Mouse (Mus musculus) MEL (cell line): Measurements from ENCODE around the gene Ankrd34a. TPM values are rescaled to one million over a fixed set of nuclear protein-coding genes. Genes with fewer than 3 reads are reported as not detected.

Source experiments
- DNase-seq: peaks from one replicate; pipeline ENCODE4 v3.0.0; 2011; ENCODE audit warnings: low read depth, low spot score
- H3K27ac ChIP-seq: 2 replicates; pipeline ENCODE4 v1.5.1; 2012; ENCODE audit warnings: low read depth, mild to moderate bottlenecking, control low read depth, low read length, moderate library complexity; ENCODE audit not compliant: control insufficient read depth
- H3K27me3 ChIP-seq, 2 experiments: fragments of 150-350 bp in 1 of 2; sonication (generic) in 1 of 2; 2 replicates each; pipeline ENCODE4 v1.6.1; 2012; ENCODE audit warnings: low read length in 2 of 2, mild to moderate bottlenecking in 2 of 2, improper control_type of control experiment in 1 of 2, moderate library complexity in 1 of 2; ENCODE audit not compliant: insufficient read depth in 2 of 2, control insufficient read depth in 1 of 2
- H3K36me3 ChIP-seq, 2 experiments: 2 replicates each; pipeline ENCODE4 v1.6.1; 2012 to 2014; ENCODE audit warnings: low read length in 2 of 2, improper control_type of control experiment in 1 of 2, inconsistent platforms in 1 of 2, mild to moderate bottlenecking in 1 of 2; ENCODE audit not compliant: insufficient read depth in 2 of 2, control insufficient read depth in 1 of 2
- H3K4me1 ChIP-seq, 2 experiments: fragments of 150-350 bp in 1 of 2; sonication (generic) in 1 of 2; 2 replicates each; pipeline ENCODE4 v1.6.1; 2012; ENCODE audit warnings: low read length in 2 of 2, improper control_type of control experiment in 1 of 2, mild to moderate bottlenecking in 1 of 2; ENCODE audit not compliant: insufficient read depth in 2 of 2, control insufficient read depth in 1 of 2
- H3K4me3 ChIP-seq, 2 experiments: fragments of 150-350 bp in 1 of 2; sonication (generic) in 1 of 2; 2 replicates each; pipeline ENCODE4 v1.5.1; 2012; ENCODE audit warnings: low read depth in 2 of 2, low read length in 2 of 2, mild to moderate bottlenecking in 2 of 2, moderate library complexity in 2 of 2, control low read depth in 1 of 2, improper control_type of control experiment in 1 of 2; ENCODE audit not compliant: control insufficient read depth in 1 of 2, insufficient read depth in 1 of 2
- H3K79me2 ChIP-seq: 2 replicates; pipeline ENCODE4 v1.6.1; 2012; ENCODE audit warnings: mild to moderate bottlenecking, low read length, moderate library complexity; ENCODE audit not compliant: control insufficient read depth, poor library complexity, insufficient read depth
- H3K9ac ChIP-seq: 2 replicates; pipeline ENCODE4 v1.6.1; 2012; ENCODE audit warnings: low read depth, mild to moderate bottlenecking, control low read depth, low read length, moderate library complexity; ENCODE audit not compliant: control insufficient read depth, poor library complexity, severe bottlenecking
- H3K9me3 ChIP-seq: fragments of 150-350 bp; sonication (generic); replicated peaks from 2 replicates; pipeline ENCODE4 v1.6.1; 2012; ENCODE audit warnings: mild to moderate bottlenecking, low read length, improper control_type of control experiment, moderate library complexity; ENCODE audit not compliant: insufficient read depth
- CHD2 ChIP-seq: IDR thresholded peaks from 2 replicates; pipeline ENCODE4 v1.6.1; 2011; ENCODE audit warnings: low read length, improper control_type of control experiment
- CTCF ChIP-seq, 3 experiments: IDR thresholded peaks in 2 of 3; conservative IDR thresholded peaks in 1 of 3; 2 replicates each; pipeline ENCODE4 v1.5.1; 2011 to 2012; ENCODE audit warnings: low read length in 3 of 3, low read depth in 2 of 3, mild to moderate bottlenecking in 2 of 3, improper control_type of control experiment in 1 of 3, inconsistent platforms in 1 of 3, mixed read lengths in 1 of 3, moderate library complexity in 1 of 3; ENCODE audit not compliant: control insufficient read depth in 1 of 3, insufficient read depth in 1 of 3, poor library complexity in 1 of 3, severe bottlenecking in 1 of 3
- ELF1 ChIP-seq: IDR thresholded peaks from 2 replicates; pipeline ENCODE4 v1.6.1; 2014; ENCODE audit warnings: low read depth, mild to moderate bottlenecking, inconsistent platforms, low read length, improper control_type of control experiment, moderate library complexity
- JUND ChIP-seq: IDR thresholded peaks from 2 replicates; pipeline ENCODE4 v1.6.1; 2011; ENCODE audit warnings: low read depth, mild to moderate bottlenecking, improper control_type of control experiment, low read length
- MAFK ChIP-seq: IDR thresholded peaks from 2 replicates; pipeline ENCODE4 v1.6.1; 2011; ENCODE audit warnings: low read depth, mild to moderate bottlenecking, low read length, improper control_type of control experiment, borderline replicate concordance
- NELFE ChIP-seq: IDR thresholded peaks from 2 replicates; pipeline ENCODE4 v1.6.1; 2011; ENCODE audit warnings: low read depth, low read length, improper control_type of control experiment
- NRF1 ChIP-seq: IDR thresholded peaks from 2 replicates; pipeline ENCODE4 v1.6.1; 2014; ENCODE audit warnings: low read depth, mild to moderate bottlenecking, inconsistent platforms, low read length, improper control_type of control experiment, moderate library complexity; ENCODE audit not compliant: poor library complexity, insufficient read depth, severe bottlenecking
- POLR2A ChIP-seq, 2 experiments: IDR thresholded peaks; 2 replicates each; pipeline ENCODE4 v1.6.1; 2011 to 2012; ENCODE audit warnings: low read length in 2 of 2, mild to moderate bottlenecking in 2 of 2, control low read depth in 1 of 2, improper control_type of control experiment in 1 of 2, low read depth in 1 of 2, moderate library complexity in 1 of 2; ENCODE audit not compliant: control insufficient read depth in 1 of 2, insufficient read depth in 1 of 2, poor library complexity in 1 of 2
- POLR2AphosphoS5 ChIP-seq: IDR thresholded peaks from 2 replicates; pipeline ENCODE4 v1.6.1; 2012; ENCODE audit warnings: low read depth, borderline replicate concordance, mild to moderate bottlenecking, inconsistent platforms, low read length, moderate library complexity, mixed read lengths
- RAD21 ChIP-seq: IDR thresholded peaks from 2 replicates; pipeline ENCODE4 v1.6.1; 2011; ENCODE audit warnings: mild to moderate bottlenecking, low read depth, low read length, improper control_type of control experiment
- SIN3A ChIP-seq: IDR thresholded peaks from 2 replicates; pipeline ENCODE4 v1.6.1; 2012; ENCODE audit warnings: low read length, improper control_type of control experiment, inconsistent platforms
- USF2 ChIP-seq, 2 experiments: IDR thresholded peaks; 2 replicates each; pipeline ENCODE4 v1.6.1; 2011 to 2012; ENCODE audit warnings: improper control_type of control experiment in 2 of 2, low read length in 2 of 2, borderline replicate concordance in 1 of 2, inconsistent platforms in 1 of 2, low read depth in 1 of 2, mild to moderate bottlenecking in 1 of 2; ENCODE audit not compliant: insufficient read depth in 1 of 2
- ZC3H11A ChIP-seq: IDR thresholded peaks from 2 replicates; pipeline ENCODE4 v1.6.1; 2012; ENCODE audit warnings: low read depth, mild to moderate bottlenecking, inconsistent platforms, low read length, improper control_type of control experiment
- ZKSCAN1 ChIP-seq: IDR thresholded peaks from 2 replicates; pipeline ENCODE4 v1.6.1; 2012; ENCODE audit warnings: low read depth, mild to moderate bottlenecking, inconsistent platforms, low read length, improper control_type of control experiment, moderate library complexity
- ZMIZ1 ChIP-seq: IDR thresholded peaks from 2 replicates; pipeline ENCODE4 v1.6.1; 2012; ENCODE audit warnings: low read depth, mild to moderate bottlenecking, inconsistent platforms, low read length, improper control_type of control experiment, moderate library complexity
- ZNF384 ChIP-seq: IDR thresholded peaks from 2 replicates; pipeline ENCODE4 v1.6.1; 2012; ENCODE audit warnings: low read depth, mild to moderate bottlenecking, inconsistent platforms, low read length, improper control_type of control experiment
- polyA plus RNA-seq, 2 experiments: library from polyadenylated mRNA; stranded (reverse) in 1 of 2; unstranded in 1 of 2; fragments of >175 nt in 1 of 2; fragments of >200 nt in 1 of 2; gene quantifications; 2 replicates each; pipeline versions ENCODE4 v1.2.1 to v1.2.4; 2012; ENCODE audit warnings: low replicate concordance in 2 of 2, low read depth in 1 of 2; ENCODE audit not compliant: insufficient read length in 2 of 2, insufficient read depth in 1 of 2, missing spikeins in 1 of 2
- total RNA-seq: library from RNA; depleted of rRNA; stranded (reverse); fragments of 300-350 nt; gene quantifications from 2 replicates; pipeline ENCODE4 v1.2.3, GENCODE M21; 2012

The Ankrd34a gene
- total and polyA plus RNA-seq, 3 experiments = 0.15 to 0.78 TPM; not detected in 1

- DNase-seq = no peak
- no peak overlapping the region for H3K27ac ChIP-seq
- no peak overlapping the region for H3K9ac ChIP-seq
- no peak overlapping the region for H3K4me3 ChIP-seq
- H3K79me2 ChIP-seq = peaks cover 3% of the 10 kb centered on the region; the same call in 1 of the 2 replicates
- no peaks in the 10 kb centered on the region for H3K27me3 ChIP-seq
- peaks cover 0 to 10% of the 10 kb centered on the region in 2 experiments; a peak in 2 of 4 replicates for H3K36me3 ChIP-seq
- peaks cover 9 to 10% of the 10 kb centered on the region in 2 experiments; a peak in 3 of 4 replicates for H3K4me1 ChIP-seq
- TF ChIP-seq CTCF (IDR thresholded peaks at IDR 0.05 in 2 of 3, conservative IDR thresholded peaks at IDR 0.05 in 1 of 3; ENCODE audit: control insufficient read depth in 1 of 3, insufficient read depth in 1 of 3, low read depth in 2 of 3, low read length in 3 of 3, poor library complexity in 1 of 3, severe bottlenecking in 1 of 3) = no peak
- no peak for TF ChIP-seq NELFE
- no peak for TF ChIP-seq POLR2A (IDR thresholded peaks at IDR 0.05; ENCODE audit: control insufficient read depth in 1 of 2, insufficient read depth in 1 of 2, low read depth in 1 of 2, low read length in 2 of 2, poor library complexity in 1 of 2)
- no peak for TF ChIP-seq NRF1
- TF ChIP-seq RAD21 = no peak
- no peak for TF ChIP-seq ZKSCAN1
- TF ChIP-seq CHD2 = no peak
- TF ChIP-seq MAFK = no peak
- no peak for TF ChIP-seq ELF1
- no peak for TF ChIP-seq ZMIZ1
- no peak for TF ChIP-seq SIN3A
- TF ChIP-seq ZC3H11A = no peak
- no peak for TF ChIP-seq ZNF384
- H3K9me3 ChIP-seq = no peaks in the 10 kb centered on the region
These were observed 775 bp upstream of the Ankrd34a start for GRCm38 (mm10) chr3:96595661-96596060.

- peaks cover 11 to 14% of the 10 kb centered on the region in 2 experiments for H3K4me1 ChIP-seq
These were observed 419 bp downstream of the Ankrd34a start for GRCm38 (mm10) chr3:96596855-96597254.

DNA sequence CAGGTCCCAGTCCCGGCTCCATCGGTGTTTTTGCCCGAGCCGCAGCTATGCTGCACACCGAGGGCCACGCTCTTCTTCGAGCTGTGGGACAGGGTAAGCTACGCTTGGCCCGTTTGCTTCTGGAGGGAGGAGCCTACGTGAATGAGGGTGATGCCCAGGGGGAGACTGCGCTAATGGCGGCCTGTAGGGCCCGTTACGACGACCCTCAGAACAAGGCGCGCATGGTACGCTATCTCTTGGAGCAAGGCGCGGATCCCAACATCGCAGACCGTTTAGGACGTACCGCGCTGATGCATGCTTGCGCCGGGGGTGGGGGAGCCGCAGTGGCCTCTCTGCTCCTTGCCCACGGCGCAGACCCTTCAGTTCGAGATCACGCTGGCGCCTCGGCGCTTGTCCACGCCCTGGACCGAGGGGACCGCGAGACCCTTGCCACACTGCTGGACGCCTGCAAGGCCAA lies 1.0 kb downstream of the Ankrd34a start:
- Histone ChIP-seq H3K9me3 (no peaks in the 10 kb centered on the region), H3K27ac (no peak overlapping the region), H3K4me3 (peak overlapping the region; percentile 38 to 45), H3K27me3 (no peaks in the 10 kb centered on the region), H3K9ac (peak overlapping the region; percentile 37), H3K36me3 (peaks cover 0 to 12% of the 10 kb centered on the region in 2 experiments; a peak in 2 of 4 replicates), H3K79me2 (peaks cover 3% of the 10 kb centered on the region; the same call in 1 of the 2 replicates), H3K4me1 (peaks cover 13 to 16% of the 10 kb centered on the region in 2 experiments)
- DNase-seq = peak; percentile 58
- TF ChIP-seq NRF1 = no peak
- TF ChIP-seq POLR2AphosphoS5 = no peak
- peak in 1 of 2 experiments; percentile 34; a peak in 1 of 4 replicates for TF ChIP-seq POLR2A (IDR thresholded peaks at IDR 0.05; ENCODE audit: control insufficient read depth in 1 of 2, insufficient read depth in 1 of 2, low read depth in 1 of 2, low read length in 2 of 2, poor library complexity in 1 of 2)

More at GRCm38 (mm10) chr3:96596855-96597254, 419 bp downstream of the Ankrd34a start:
- Histone ChIP-seq H3K27me3 (no peaks in the 10 kb centered on the region), H3K9me3 (no peaks in the 10 kb centered on the region), H3K36me3 (peaks cover 0 to 12% of the 10 kb centered on the region in 2 experiments; a peak in 2 of 4 replicates), H3K4me3 (peak overlapping the region; percentile 38 to 45), H3K27ac (no peak overlapping the region), H3K79me2 (peaks cover 3% of the 10 kb centered on the region; the same call in 1 of the 2 replicates), H3K9ac (peak overlapping the region; percentile 37)
- peak; percentile 30 for DNase-seq
- no peak for TF ChIP-seq CHD2
- TF ChIP-seq USF2 (IDR thresholded peaks at IDR 0.05; ENCODE audit: borderline replicate concordance in 1 of 2, insufficient read depth in 1 of 2, low read depth in 1 of 2, low read length in 2 of 2) = no peak
- TF ChIP-seq POLR2A (IDR thresholded peaks at IDR 0.05; ENCODE audit: control insufficient read depth in 1 of 2, insufficient read depth in 1 of 2, low read depth in 1 of 2, low read length in 2 of 2, poor library complexity in 1 of 2) = no peak
- TF ChIP-seq JUND = no peak
